Mouse (Mus musculus): ENCODE measurements around the gene Tapbp.

Gene Tapbp

DNA sequence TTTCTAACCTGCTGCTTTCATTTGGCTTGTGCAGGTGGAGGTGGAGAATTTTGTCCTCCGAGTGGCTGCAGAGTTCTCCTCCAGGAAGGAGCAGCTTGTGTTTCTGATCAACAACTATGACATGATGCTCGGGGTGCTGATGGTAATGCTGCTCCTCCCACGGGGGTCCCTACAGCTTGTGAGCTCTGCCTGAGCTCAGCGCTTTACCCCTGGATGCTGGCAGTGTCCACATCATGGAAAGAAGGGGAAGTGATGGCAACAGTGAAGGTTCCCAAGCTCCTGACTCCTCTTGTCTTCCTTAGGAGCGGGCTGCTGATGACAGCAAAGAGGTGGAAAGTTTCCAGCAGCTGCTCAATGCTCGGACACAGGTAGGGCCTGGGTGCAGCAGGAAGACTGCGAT is 47.2 kb downstream of the Tapbp start:
- in situ Hi-C loops (cut with MboI, MseI): no loop called here

GRCm38 (mm10) chr17:33965082-33965845 is 49.6 kb downstream of the Tapbp start:
- in situ Hi-C loops (cut with MboI, MseI): loop anchor here (5.0 kb wide), 1 partner anchor 57 kb away; the partner anchor contains the start of gene Ring1

DNA sequence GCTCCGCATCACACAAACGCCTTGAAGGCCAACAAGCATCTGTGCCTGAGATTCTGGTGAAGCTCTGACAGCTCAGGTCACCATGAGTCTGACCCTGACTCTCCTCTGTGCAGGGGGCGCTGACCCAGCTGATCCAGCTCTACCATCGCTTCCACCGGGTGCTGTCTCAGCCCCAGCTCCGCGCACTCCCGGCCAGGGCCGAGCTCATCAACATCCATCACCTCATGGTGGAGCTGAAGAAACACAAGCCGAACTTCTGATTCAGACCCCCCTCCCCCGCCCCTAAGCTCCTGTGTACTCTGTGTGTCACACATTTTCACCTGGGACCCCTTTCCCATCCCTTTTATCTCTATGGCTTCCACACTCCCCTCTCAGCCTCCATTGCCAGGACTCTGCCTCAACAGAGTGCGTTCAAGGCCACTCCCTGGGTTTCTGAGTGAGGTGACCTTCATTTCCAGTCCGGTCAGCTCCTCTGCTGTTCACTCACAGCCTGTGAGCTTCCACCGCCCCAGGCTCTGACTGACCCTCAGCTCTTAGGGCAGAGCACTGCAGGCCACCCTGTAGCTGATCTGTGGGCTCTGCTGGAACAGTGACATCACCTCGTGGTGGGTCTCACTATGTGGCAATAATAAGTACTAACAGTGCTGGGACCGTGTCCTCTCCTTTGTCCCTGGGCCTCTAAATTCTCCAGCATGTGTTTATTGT is 50.3 kb downstream of the Tapbp start:
- in situ Hi-C loops (cut with MboI, MseI): loop anchor here (5.0 kb wide), 1 partner anchor 56 kb away; the partner anchor contains the start of gene Ring1

DNA sequence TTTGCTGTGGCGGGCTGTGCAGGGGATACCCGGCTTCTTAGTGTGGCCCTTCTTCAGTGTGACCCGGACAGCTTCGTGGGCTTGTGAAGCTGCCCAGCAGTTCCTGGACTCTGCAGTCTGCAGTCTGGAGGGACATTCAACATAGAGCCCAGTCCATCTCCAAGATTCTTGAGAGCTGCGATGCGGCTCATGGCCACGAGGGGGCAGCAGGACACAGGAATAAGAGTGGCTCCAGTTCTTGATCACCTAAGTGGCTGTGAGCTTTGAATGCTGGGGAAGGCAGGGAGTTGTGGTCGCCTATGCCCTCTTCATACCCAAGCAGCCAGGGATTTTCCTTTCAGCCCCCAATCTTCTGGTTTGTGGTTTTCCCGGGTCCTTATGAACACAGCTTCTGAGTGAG is 52.8 kb downstream of the Tapbp start:
- in situ Hi-C loops (cut with MboI, MseI): loop anchor here (5.0 kb wide), 1 partner anchor 54 kb away; the partner anchor contains the start of gene Ring1

DNA sequence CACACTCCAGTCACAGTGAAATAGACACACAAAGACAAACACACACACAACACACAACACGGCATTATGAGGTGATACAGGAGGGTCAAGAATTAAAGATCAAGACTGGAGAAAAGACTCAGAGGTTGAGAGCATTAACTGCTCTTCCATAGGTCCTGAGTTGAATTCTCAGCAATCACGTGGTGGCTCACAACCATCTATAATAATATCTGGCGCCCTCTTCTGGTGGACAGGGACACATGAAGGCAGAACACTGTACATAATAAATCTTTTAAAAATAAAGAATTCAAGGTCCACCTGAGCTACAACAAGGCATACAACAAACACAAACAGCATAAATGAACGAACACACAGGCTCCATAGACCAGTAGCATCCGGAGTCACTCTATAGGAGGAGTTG is 53.2 kb downstream of the Tapbp start:
- in situ Hi-C loops (cut with MboI, MseI): loop anchor here (5.0 kb wide), 1 partner anchor 53 kb away; the partner anchor contains the start of gene Ring1

- in situ Hi-C loops (cut with MboI, MseI): loop anchor here (5.0 kb wide), 1 partner anchor 53 kb away; the partner anchor contains the start of gene Ring1
These were observed 53.7 kb downstream of the Tapbp start for GRCm38 (mm10) chr17:33969394-33969793.

DNA sequence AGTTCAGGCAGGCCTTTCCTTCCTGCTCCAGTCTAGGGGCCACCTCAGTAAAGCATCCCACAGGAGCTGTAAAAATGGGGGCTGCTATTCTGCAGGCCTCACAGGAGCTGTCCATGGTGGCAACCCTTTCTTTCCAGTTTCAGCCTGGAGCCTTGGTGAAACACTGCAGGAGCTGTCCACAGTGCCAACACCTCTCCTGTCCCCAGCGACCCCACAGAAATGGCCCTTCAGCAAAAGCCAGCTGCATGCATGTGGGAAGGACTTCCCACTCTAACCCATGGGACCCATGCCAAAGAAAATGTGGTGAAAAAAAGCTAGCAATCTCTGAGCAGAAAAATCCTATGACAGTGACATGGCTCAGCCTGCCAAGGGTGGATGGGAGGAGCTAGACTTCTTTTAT is 57.0 kb downstream of the Tapbp start:
- in situ Hi-C loops (cut with MboI, MseI): no loop called here

DNA sequence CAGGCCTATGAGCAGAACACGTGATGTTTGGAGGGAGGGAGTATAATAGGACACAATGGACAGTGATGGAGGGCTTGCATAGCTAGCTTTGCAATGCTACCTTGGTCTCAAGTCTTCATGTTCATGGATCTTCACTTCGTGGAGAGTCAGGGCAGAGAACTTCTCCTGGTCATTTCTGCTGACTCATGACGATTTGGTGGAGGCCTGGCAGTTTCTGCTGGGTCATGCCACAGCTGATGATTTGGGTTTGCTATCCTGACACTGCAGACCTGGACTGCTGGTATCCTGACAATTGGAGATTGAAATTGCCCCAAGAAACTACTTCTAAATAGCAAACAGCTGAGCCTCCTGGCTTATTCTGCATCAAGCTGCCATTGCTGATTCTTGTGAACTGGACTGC is 57.9 kb downstream of the Tapbp start:
- in situ Hi-C loops (cut with MboI, MseI): no loop called here

- in situ Hi-C loops (cut with MboI, MseI): loop anchor here (25.0 kb wide), 1 partner anchor 1459 kb away; the partner anchor contains the start of gene H2-Q7
These were observed 62.3 kb downstream of the Tapbp start for GRCm38 (mm10) chr17:33977861-33978557.

- in situ Hi-C loops (cut with MboI, MseI): loop anchor here (25.0 kb wide), 1 partner anchor 1459 kb away; the partner anchor contains the start of gene H2-Q7
These were observed 62.9 kb downstream of the Tapbp start for GRCm38 (mm10) chr17:33978631-33979031.
